Mouse (Mus musculus) kidney, embryonic 16.5 days (tissue): ENCODE data around the gene 5730596B20Rik. TPM values are rescaled to one million over a fixed set of nuclear protein-coding genes. Genes with fewer than 3 reads are reported as not detected.

Experiments used
- ATAC-seq: fragments of 200-750 bp; cut with Nextera tagmentation; 2 replicates; pipeline ENCODE4 v1.8.0; 2017; ENCODE audit warnings: moderate TSS enrichment; ENCODE audit not compliant: low FRiP score, low TSS enrichment
- H3K27ac ChIP-seq: fragments of 300-500 bp; sonication (generic); 2 replicates; pipeline ENCODE4 v1.5.1; 2014; ENCODE audit warnings: low read length
- H3K27me3 ChIP-seq: fragments of 300-500 bp; sonication (generic); 2 replicates; pipeline ENCODE4 v1.6.1; 2014; ENCODE audit warnings: low read length, control low read depth, mixed read lengths; ENCODE audit not compliant: insufficient read depth
- H3K36me3 ChIP-seq: fragments of 300-500 bp; sonication (generic); 2 replicates; pipeline ENCODE4 v1.6.1; 2014; ENCODE audit warnings: low read length, control low read depth, mixed read lengths; ENCODE audit not compliant: insufficient read depth
- H3K4me1 ChIP-seq: fragments of 300-500 bp; sonication (generic); 2 replicates; pipeline ENCODE4 v1.6.1; 2014; ENCODE audit warnings: low read length, control low read depth, mixed read lengths; ENCODE audit not compliant: insufficient read depth
- H3K4me2 ChIP-seq: fragments of 300-500 bp; sonication (generic); replicated peaks from 2 replicates; pipeline ENCODE4 v1.6.1; 2014; ENCODE audit warnings: low read depth, low read length
- H3K4me3 ChIP-seq: fragments of 300-500 bp; sonication (generic); 2 replicates; pipeline ENCODE4 v1.5.1; 2014; ENCODE audit warnings: mild to moderate bottlenecking, low read length
- H3K9ac ChIP-seq: fragments of 300-500 bp; sonication (generic); replicated peaks from 2 replicates; pipeline ENCODE4 v1.6.1; 2014; ENCODE audit warnings: low read length
- H3K9me3 ChIP-seq: fragments of 300-500 bp; sonication (generic); 2 replicates; pipeline ENCODE4 v1.6.1; 2016; ENCODE audit warnings: low read length, control low read depth
- WGBS: fragments of 180-500 bp; shearing (Covaris S2); extraction: QIAGEN DNeasy Blood & Tissue Kit; methylation state at CpG from one replicate; pipeline ENCODE4 v1.1.7; 2014; 5-methylcytosine and 5-hydroxymethylcytosine counted together
- polyA plus RNA-seq: library from polyadenylated mRNA; unstranded; fragments of >200 nt; fragmentation: Nextera tagmentation; extraction: Ambion mirVana; gene quantifications from 2 replicates; pipeline ENCODE4 v1.2.1, GENCODE M21; 2015

The 5730596B20Rik gene
- polyA plus RNA-seq, 1 experiment from 2014 or later = 1.7 TPM

- ATAC-seq = no peak; the same call in 1 of the 2 replicates
- H3K4me1 ChIP-seq = peaks cover 60% of the 10 kb centered on the region
- H3K9me3 ChIP-seq = no peaks in the 10 kb centered on the region
- peak within 1 kb of the TSS; percentile 84 for H3K27ac ChIP-seq
- H3K9ac ChIP-seq = peak within 1 kb of the TSS; percentile 75
- H3K4me3 ChIP-seq = peak within 1 kb of the TSS; percentile 80
- 2% methylated on average over 46 of the region's 47 CpGs for WGBS
- 0 out of 2 replicates have a peak, but pooled peaks cover 4% of the 10 kb centered on the region for H3K27me3 ChIP-seq
- H3K36me3 ChIP-seq = peaks cover 8% of the 10 kb centered on the region; the same call in 1 of the 2 replicates
- peak within 1 kb of the TSS; percentile 81 for H3K4me2 ChIP-seq
These were observed 31.0 kb downstream of the 5730596B20Rik start, which contains the start of gene Hoxa6 for GRCm38 (mm10) chr6:52208072-52208867. TSS of gene Hoxa6 (minus strand) at chr6:52208722.

- H3K4me3 ChIP-seq = peak overlapping the region; percentile 80
- 7% methylated on average over 16 of the region's 18 CpGs for WGBS
- H3K9me3 ChIP-seq = no peaks in the 10 kb centered on the region
- ATAC-seq = peak; percentile 14; the same call in 1 of the 2 replicates
- H3K27me3 ChIP-seq = 0 out of 2 replicates have a peak, but pooled peaks cover 4% of the 10 kb centered on the region
- H3K4me1 ChIP-seq = peaks cover 58% of the 10 kb centered on the region
- H3K9ac ChIP-seq = peak overlapping the region; percentile 75
- peak overlapping the region; percentile 81 for H3K4me2 ChIP-seq
- H3K36me3 ChIP-seq = peaks cover 8% of the 10 kb centered on the region; the same call in 1 of the 2 replicates
- peak overlapping the region; percentile 84 for H3K27ac ChIP-seq
These were observed 31.8 kb downstream of the 5730596B20Rik start for GRCm38 (mm10) chr6:52208868-52209684.

- H3K27ac ChIP-seq = peak overlapping the region; percentile 84
- H3K27me3 ChIP-seq = 0 out of 2 replicates have a peak, but pooled peaks cover 4% of the 10 kb centered on the region
- no peak for ATAC-seq
These were observed 32.4 kb downstream of the 5730596B20Rik start for GRCm38 (mm10) chr6:52209685-52210046.

GRCm38 (mm10) chr6:52211170-52211935 lies 34.1 kb downstream of the 5730596B20Rik start:
- Histone ChIP-seq H3K9ac (peak overlapping the region; percentile 97), H3K27ac (peak overlapping the region; percentile 99), H3K9me3 (no peaks in the 10 kb centered on the region), H3K27me3 (0 out of 2 replicates have a peak, but pooled peaks cover 4% of the 10 kb centered on the region), H3K36me3 (no peaks in the 10 kb centered on the region), H3K4me1 (peaks cover 59% of the 10 kb centered on the region), H3K4me3 (peak overlapping the region; percentile 80), H3K4me2 (peak overlapping the region; percentile 81)
- under 1% methylated on average over 37 of the region's 37 CpGs for WGBS
- ATAC-seq = peak; percentile 39

More at GRCm38 (mm10) chr6:52209685-52210046, 32.4 kb downstream of the 5730596B20Rik start:
- H3K9ac ChIP-seq = peak overlapping the region; percentile 75
- peak overlapping the region; percentile 81 for H3K4me2 ChIP-seq
- 6% methylated on average over 12 of the region's 12 CpGs for WGBS
- H3K36me3 ChIP-seq = peaks cover 8% of the 10 kb centered on the region; the same call in 1 of the 2 replicates
- H3K9me3 ChIP-seq = no peaks in the 10 kb centered on the region
- H3K4me1 ChIP-seq = peaks cover 62% of the 10 kb centered on the region
- peak overlapping the region; percentile 80 for H3K4me3 ChIP-seq

GRCm38 (mm10) chr6:52211961-52212360 lies 34.7 kb downstream of the 5730596B20Rik start:
- peak overlapping the region; percentile 80 for H3K4me3 ChIP-seq
- H3K9ac ChIP-seq = peak overlapping the region; percentile 97
- H3K27me3 ChIP-seq = 0 out of 2 replicates have a peak, but pooled peaks cover 4% of the 10 kb centered on the region
- WGBS = 0% methylated on average over 13 of the region's 13 CpGs
- no peaks in the 10 kb centered on the region for H3K9me3 ChIP-seq
- H3K4me2 ChIP-seq = peak overlapping the region; percentile 81
- no peak for ATAC-seq
- H3K36me3 ChIP-seq = no peaks in the 10 kb centered on the region
- peak overlapping the region; percentile 99 for H3K27ac ChIP-seq
- H3K4me1 ChIP-seq = peaks cover 53% of the 10 kb centered on the region

GRCm38 (mm10) chr6:52212556-52213118 lies 35.3 kb downstream of the 5730596B20Rik start:
- Histone ChIP-seq H3K4me1 (peaks cover 47% of the 10 kb centered on the region), H3K27ac (peak overlapping the region; percentile 99), H3K9ac (peak overlapping the region; percentile 97), H3K4me2 (peak overlapping the region; percentile 81), H3K9me3 (no peaks in the 10 kb centered on the region), H3K36me3 (no peaks in the 10 kb centered on the region), H3K4me3 (peak overlapping the region; percentile 80), H3K27me3 (0 out of 2 replicates have a peak, but pooled peaks cover 4% of the 10 kb centered on the region)
- no peak; the same call in 1 of the 2 replicates for ATAC-seq
- under 1% methylated on average over 22 of the region's 22 CpGs for WGBS

- peak within 1 kb of the TSS; percentile 80 for H3K4me3 ChIP-seq
- 0 out of 2 replicates have a peak, but pooled peaks cover 4% of the 10 kb centered on the region for H3K27me3 ChIP-seq
- no peaks in the 10 kb centered on the region for H3K36me3 ChIP-seq
- peak within 1 kb of the TSS; percentile 97 for H3K9ac ChIP-seq
- H3K9me3 ChIP-seq = no peaks in the 10 kb centered on the region
- WGBS = 3% methylated on average over 38 of the region's 38 CpGs
- peak within 1 kb of the TSS; percentile 99 for H3K27ac ChIP-seq
- peak within 1 kb of the TSS; percentile 81 for H3K4me2 ChIP-seq
- ATAC-seq = peak; percentile 32
- peaks cover 50% of the 10 kb centered on the region for H3K4me1 ChIP-seq
These were observed 36.1 kb downstream of the 5730596B20Rik start, which contains the start of the genes Hoxa3 and Gm28308 for GRCm38 (mm10) chr6:52213119-52213986. TSS of gene Hoxa3 (minus strand) at chr6:52213336. TSS of gene Gm28308 (minus strand) at chr6:52213339.

GRCm38 (mm10) chr6:52214271-52214670 lies 37.0 kb downstream of the 5730596B20Rik start:
- 24% methylated on average over 5 of the region's 5 CpGs for WGBS
- no peaks in the 10 kb centered on the region for H3K36me3 ChIP-seq
- peak overlapping the region; percentile 46; the same call in 1 of the 2 replicates for H3K27ac ChIP-seq
- H3K4me1 ChIP-seq = peaks cover 55% of the 10 kb centered on the region
- H3K4me2 ChIP-seq = peak overlapping the region; percentile 81
- no peak for ATAC-seq
- 0 out of 2 replicates have a peak, but pooled peaks cover 4% of the 10 kb centered on the region for H3K27me3 ChIP-seq
- peak overlapping the region; percentile 17 for H3K4me3 ChIP-seq
- peak overlapping the region; percentile 57 for H3K9ac ChIP-seq
- H3K9me3 ChIP-seq = no peaks in the 10 kb centered on the region
